Mouse (Mus musculus) frontal cortex, postnatal 36 days (tissue): ENCODE measurements at regions not wholly inside any gene's neighbourhood (a gene's known extent, or its start where the extent isn't known, plus 50 kb on each side); places are given as distances from the start of the nearest gene placed in this dataset.

Experiments
- DNase-seq, 2 experiments: peaks; one replicate each; pipeline ENCODE4 v3.0.0; 2022; ENCODE audit warnings: low spot score in 2 of 2

GRCm38 (mm10) chr10:119395048-119395447 is 58.6 kb upstream of the Grip1 start:
- DNase-seq, result no peak

- no peak for DNase-seq
These were observed 65.7 kb upstream of the Grip1 start for GRCm38 (mm10) chr10:119387924-119388323.

- no peak for DNase-seq
These were observed 71.4 kb upstream of the Grip1 start for GRCm38 (mm10) chr10:119382257-119382656.

GRCm38 (mm10) chr10:119368566-119368965 is 85.1 kb upstream of the Grip1 start:
- DNase-seq, result no peak

- DNase-seq, result peak in 1 of 2 experiments; percentile 36
These were observed 90.0 kb upstream of the Grip1 start for GRCm38 (mm10) chr10:119363616-119364015.

- peak; percentile 19 to 30 for DNase-seq
These were observed 94.8 kb upstream of the Grip1 start for GRCm38 (mm10) chr10:119358730-119359292.

GRCm38 (mm10) chr10:119342317-119343114 is 102.7 kb upstream of the Cand1 start:
- DNase-seq, result peak; percentile 15 to 36

GRCm38 (mm10) chr10:119340323-119340722 is 100.5 kb upstream of the Cand1 start:
- no peak for DNase-seq

GRCm38 (mm10) chr10:119326912-119327311 is 87.1 kb upstream of the Cand1 start:
- no peak for DNase-seq

GRCm38 (mm10) chr10:119319953-119320352 is 80.1 kb upstream of the Cand1 start:
- no peak for DNase-seq

- DNase-seq, result peak; percentile 19 to 28
These were observed 78.6 kb upstream of the Cand1 start for GRCm38 (mm10) chr10:119318416-119318815.

- no peak for DNase-seq
These were observed 71.7 kb upstream of the Cand1 start for GRCm38 (mm10) chr10:119311578-119311977.

GRCm38 (mm10) chr10:119295740-119296139 is 55.9 kb upstream of the Cand1 start:
- DNase-seq, result no peak

- peak; percentile 26 to 50 for DNase-seq
These were observed 54.7 kb upstream of the Cand1 start for GRCm38 (mm10) chr10:119294454-119295149.

- no peak for DNase-seq
These were observed 53.5 kb upstream of the Cand1 start for GRCm38 (mm10) chr10:119293372-119293771.
